Mouse (Mus musculus) kidney, postnatal 0 days (tissue): Measurements from ENCODE around the gene Senp3. TPM values are rescaled to one million over a fixed set of nuclear protein-coding genes. Genes with fewer than 3 reads are reported as not detected.

Experiments used
- ATAC-seq: fragments of 200-750 bp; cut with Nextera tagmentation; replicated peaks from 2 replicates; pipeline ENCODE4 v1.8.0; 2017; ENCODE audit warnings: low read depth, moderate number of reproducible peaks, moderate TSS enrichment, moderate library complexity; ENCODE audit not compliant: low FRiP score
- DNase-seq: peaks from one replicate; pipeline ENCODE4 v3.0.0-alpha.2; 2016; ENCODE audit warnings: low spot score
- H3K27ac ChIP-seq: fragments of 300-500 bp; sonication (generic); 2 replicates; pipeline ENCODE4 v1.5.1; 2014; ENCODE audit warnings: mild to moderate bottlenecking
- H3K27me3 ChIP-seq: fragments of 300-500 bp; sonication (generic); 2 replicates; pipeline ENCODE4 v1.6.1; 2014; ENCODE audit warnings: low read length, mixed read lengths; ENCODE audit not compliant: insufficient read depth
- H3K36me3 ChIP-seq: fragments of 300-500 bp; sonication (generic); 2 replicates; pipeline ENCODE4 v1.6.1; 2014; ENCODE audit warnings: low read length, mixed read lengths; ENCODE audit not compliant: insufficient read depth
- H3K4me1 ChIP-seq: fragments of 300-500 bp; sonication (generic); replicated peaks from 2 replicates; pipeline ENCODE4 v1.6.1; 2014; ENCODE audit warnings: antibody characterized with exemption, low read length, mixed read lengths; ENCODE audit not compliant: insufficient read depth
- H3K4me2 ChIP-seq: fragments of 300-500 bp; sonication (generic); 2 replicates; pipeline ENCODE4 v1.6.1; 2014; ENCODE audit warnings: mild to moderate bottlenecking, low read length, moderate library complexity, mixed read lengths
- H3K4me3 ChIP-seq: fragments of 300-500 bp; sonication (generic); replicated peaks from 2 replicates; pipeline ENCODE4 v1.5.1; 2014; ENCODE audit warnings: low read depth, low read length
- H3K9ac ChIP-seq: fragments of 300-500 bp; sonication (generic); 2 replicates; pipeline ENCODE4 v1.6.1; 2014; ENCODE audit warnings: low read depth, low read length
- H3K9me3 ChIP-seq: fragments of 300-500 bp; sonication (generic); replicated peaks from 2 replicates; pipeline ENCODE4 v1.6.1; 2016; ENCODE audit warnings: low read length, inconsistent platforms, mixed read lengths
- CTCF ChIP-seq: IDR thresholded peaks from 2 replicates; pipeline ENCODE4 v1.5.1; 2016; ENCODE audit warnings: antibody characterized with exemption, low read depth, mild to moderate bottlenecking, moderate library complexity
- WGBS: fragments of 180-500 bp; shearing (Covaris S2); extraction: QIAGEN DNeasy Blood & Tissue Kit; methylation state at CpG from one replicate; pipeline ENCODE4 v1.1.7; 2014; 5-methylcytosine and 5-hydroxymethylcytosine counted together
- polyA plus RNA-seq: library from polyadenylated mRNA; unstranded; fragments of >200 nt; fragmentation: Nextera tagmentation; extraction: Ambion mirVana; gene quantifications from 2 replicates; pipeline ENCODE4 v1.2.1, GENCODE M21; 2015

Senp3 gene
- polyA plus RNA-seq, 1 experiment from 2014 or later = 52.2 TPM

DNA sequence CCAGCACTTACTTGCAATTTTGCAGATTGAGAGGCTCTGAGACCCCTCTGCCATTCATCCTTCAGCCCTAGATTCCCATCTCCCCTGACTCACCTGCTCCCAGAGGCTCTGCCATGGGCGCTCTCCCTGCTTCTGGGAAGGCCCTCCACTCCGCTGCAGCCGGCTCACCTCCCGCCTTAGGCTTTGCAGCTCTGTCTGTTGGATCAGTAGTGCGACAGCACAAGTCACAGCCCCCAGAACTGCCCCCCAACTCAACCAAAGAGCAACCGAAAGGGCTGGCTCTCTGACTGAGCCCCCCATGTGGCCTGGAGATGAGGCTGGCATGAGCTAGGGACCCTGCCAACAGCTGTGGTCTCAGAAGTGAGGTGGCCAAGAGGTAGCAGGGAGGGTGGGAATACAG is 3.1 kb upstream of the Senp3 start:
- no peak for TF ChIP-seq CTCF
- H3K36me3 ChIP-seq = no peaks in the 10 kb centered on the region
- peaks cover 23% of the 10 kb centered on the region for H3K4me1 ChIP-seq
- ATAC-seq = no peak
- H3K4me3 ChIP-seq = no peak overlapping the region
- H3K9me3 ChIP-seq = no peaks in the 10 kb centered on the region
- peak overlapping the region; percentile 82; the same call in 1 of the 2 replicates for H3K27ac ChIP-seq
- WGBS = 89% methylated on average over 6 of the region's 6 CpGs
- no peak for DNase-seq
- no peak overlapping the region for H3K9ac ChIP-seq
- H3K4me2 ChIP-seq = no peak overlapping the region
- H3K27me3 ChIP-seq = no peaks in the 10 kb centered on the region

GRCm38 (mm10) chr11:69684128-69684745 is 2.4 kb upstream of the Senp3 start:
- Histone ChIP-seq H3K36me3 (0 out of 2 replicates have a peak, but pooled peaks cover 4% of the 10 kb centered on the region), H3K4me2 (no peak overlapping the region), H3K9me3 (no peaks in the 10 kb centered on the region), H3K9ac (no peak overlapping the region), H3K27me3 (no peaks in the 10 kb centered on the region), H3K4me1 (peaks cover 23% of the 10 kb centered on the region), H3K27ac (no peak overlapping the region), H3K4me3 (no peak overlapping the region)
- no peak for TF ChIP-seq CTCF
- DNase-seq (no peak), ATAC-seq (no peak)
- 74% methylated on average over 12 of the region's 12 CpGs for WGBS

DNA sequence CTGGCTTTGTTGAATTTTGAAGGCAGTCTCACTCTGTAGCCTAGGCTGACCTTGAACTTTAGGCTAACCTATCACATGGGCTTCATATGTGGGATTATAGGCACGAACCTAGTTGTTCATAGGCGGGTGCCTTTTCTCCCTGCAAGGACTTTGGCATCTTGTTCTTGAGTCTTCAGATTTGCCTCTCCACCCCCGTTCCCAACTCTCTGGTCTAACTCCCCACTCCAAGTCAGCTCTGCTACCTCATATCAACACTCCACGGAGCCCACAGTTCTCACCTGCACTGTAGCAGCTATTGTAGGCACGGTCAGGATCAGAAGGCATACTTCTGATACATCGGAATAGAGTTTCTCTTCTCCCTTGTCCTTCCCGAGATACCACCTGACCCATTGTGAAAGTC is 1.7 kb upstream of the Senp3 start:
- no peak for TF ChIP-seq CTCF
- Histone ChIP-seq H3K27ac (peak overlapping the region; percentile 65; the same call in 1 of the 2 replicates), H3K4me2 (no peak overlapping the region), H3K9me3 (no peaks in the 10 kb centered on the region), H3K36me3 (0 out of 2 replicates have a peak, but pooled peaks cover 6% of the 10 kb centered on the region), H3K4me3 (no peak overlapping the region), H3K9ac (no peak overlapping the region), H3K27me3 (no peaks in the 10 kb centered on the region), H3K4me1 (peaks cover 23% of the 10 kb centered on the region)
- 74% methylated on average over 7 of the region's 7 CpGs for WGBS
- DNase-seq (no peak), ATAC-seq (no peak)

- Histone ChIP-seq H3K4me3 (no peak overlapping the region; the same call in 1 of the 2 replicates), H3K9ac (peak overlapping the region; percentile 33; the same call in 1 of the 2 replicates), H3K27ac (peak overlapping the region; percentile 90), H3K36me3 (peaks cover 10% of the 10 kb centered on the region; the same call in 1 of the 2 replicates), H3K4me2 (peak overlapping the region; percentile 90), H3K27me3 (no peaks in the 10 kb centered on the region), H3K9me3 (no peaks in the 10 kb centered on the region), H3K4me1 (peaks cover 23% of the 10 kb centered on the region)
- 16% methylated on average over 12 of the region's 12 CpGs for WGBS
- peak; percentile 99 for TF ChIP-seq CTCF
- ATAC-seq = no peak
- peak; percentile 97 for DNase-seq
Measured at GRCm38 (mm10) chr11:69682840-69683533, 1.1 kb upstream of the Senp3 start.

- H3K9me3 ChIP-seq = no peaks in the 10 kb centered on the region
- H3K9ac ChIP-seq = peak overlapping the region; percentile 51; the same call in 1 of the 2 replicates
- peaks cover 23% of the 10 kb centered on the region for H3K4me1 ChIP-seq
- H3K27ac ChIP-seq = peak overlapping the region; percentile 90
- H3K36me3 ChIP-seq = peaks cover 17% of the 10 kb centered on the region; the same call in 1 of the 2 replicates
- TF ChIP-seq CTCF = no peak
- H3K4me2 ChIP-seq = peak overlapping the region; percentile 90
- ATAC-seq (no peak), DNase-seq (no peak)
- WGBS = 23% methylated on average over 24 of the region's 24 CpGs
- H3K4me3 ChIP-seq = peak overlapping the region; percentile 85
- H3K27me3 ChIP-seq = no peaks in the 10 kb centered on the region
Measured at GRCm38 (mm10) chr11:69682209-69682839, 440 bp upstream of the Senp3 start.

GRCm38 (mm10) chr11:69680136-69680855 is 1.6 kb downstream of the Senp3 start:
- 88% methylated on average over 30 of the region's 30 CpGs for WGBS
- Histone ChIP-seq H3K27ac (no peak overlapping the region), H3K27me3 (no peaks in the 10 kb centered on the region), H3K9ac (no peak overlapping the region), H3K36me3 (peaks cover 27% of the 10 kb centered on the region), H3K4me3 (no peak overlapping the region; the same call in 1 of the 2 replicates), H3K4me2 (peak overlapping the region; percentile 90), H3K4me1 (peaks cover 10% of the 10 kb centered on the region; the same call in 1 of the 2 replicates), H3K9me3 (no peaks in the 10 kb centered on the region)
- ATAC-seq (no peak), DNase-seq (no peak)
- TF ChIP-seq CTCF = no peak
